Mouse (Mus musculus): ENCODE measurements at regions not wholly inside any gene's neighbourhood (a gene's known extent, or its start where the extent isn't known, plus 50 kb on each side); places are given as distances from the start of the nearest gene placed in this dataset.

DNA sequence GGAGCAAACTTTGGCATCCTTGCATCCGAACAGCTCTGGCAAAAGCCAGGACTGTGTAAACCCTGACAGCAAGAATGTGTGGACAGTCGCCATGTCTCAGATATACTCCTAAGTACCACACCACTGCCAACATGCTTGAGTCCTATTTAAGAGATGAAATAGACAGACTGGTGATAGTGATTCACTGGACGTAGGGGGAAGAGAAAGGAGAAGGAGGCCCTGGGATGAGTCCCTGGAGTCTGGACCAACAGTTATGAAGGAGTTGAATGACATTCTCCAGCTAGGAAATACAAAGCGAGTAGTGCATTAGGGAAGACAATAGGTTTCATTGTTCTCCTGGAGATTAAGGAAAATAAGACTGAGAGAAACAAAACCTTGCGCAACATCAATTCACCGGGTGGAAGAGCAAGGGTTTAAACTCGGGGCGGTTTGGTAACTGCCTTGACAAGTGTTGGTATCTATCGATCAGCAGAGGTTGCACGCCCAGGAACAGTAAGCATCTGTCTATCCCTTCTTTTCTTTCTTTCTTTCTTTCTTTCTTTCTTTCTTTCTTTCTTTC is 54.3 kb upstream of the Nrbf2 start:
- in situ Hi-C loops (cut with MboI, MseI), result no loop called here

DNA sequence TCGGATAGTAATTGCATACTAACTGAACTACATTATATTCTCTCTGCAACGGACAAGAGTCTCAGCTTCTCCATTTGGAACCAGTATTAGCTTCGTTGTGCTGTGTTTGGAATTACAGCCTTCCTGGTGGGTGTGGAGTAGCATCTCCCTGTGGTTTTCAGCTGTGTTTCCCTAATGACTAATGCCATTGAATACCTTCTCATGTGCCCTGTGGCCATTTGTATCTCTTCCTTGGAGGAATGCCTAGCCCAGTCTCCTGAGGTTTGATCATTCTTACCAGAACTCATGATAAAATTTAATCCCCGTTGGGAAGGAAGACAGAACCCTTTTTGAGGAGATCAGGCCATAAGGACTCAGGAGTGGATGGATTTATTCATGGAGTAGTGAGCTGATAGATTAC is 59.6 kb upstream of the Nrbf2 start:
- in situ Hi-C loops (cut with MboI, MseI), result no loop called here

DNA sequence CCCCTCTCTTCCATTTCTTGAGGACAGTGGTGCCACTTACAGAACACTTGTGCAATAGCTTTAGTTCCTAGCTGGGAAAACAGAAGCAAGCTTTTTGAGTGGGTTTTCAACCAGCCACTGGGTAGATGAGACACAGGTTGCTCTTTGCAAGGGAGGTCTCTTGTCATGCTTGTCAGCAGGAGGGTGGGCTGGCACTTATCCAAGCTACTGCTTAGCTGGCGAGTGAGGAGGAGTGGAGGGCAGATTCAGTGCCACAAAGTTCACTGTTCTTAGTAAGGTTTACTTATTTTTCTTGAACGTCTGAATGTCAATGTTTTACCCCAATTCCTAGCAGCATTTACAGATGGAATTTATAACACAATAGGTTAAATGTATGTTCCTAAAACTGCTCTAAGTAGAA is 65.9 kb upstream of the Nrbf2 start:
- in situ Hi-C loops (cut with MboI, MseI), result loop anchor here (10.0 kb wide), 1 partner anchor 1934 kb away; no protein-coding TSS in a partner anchor

DNA sequence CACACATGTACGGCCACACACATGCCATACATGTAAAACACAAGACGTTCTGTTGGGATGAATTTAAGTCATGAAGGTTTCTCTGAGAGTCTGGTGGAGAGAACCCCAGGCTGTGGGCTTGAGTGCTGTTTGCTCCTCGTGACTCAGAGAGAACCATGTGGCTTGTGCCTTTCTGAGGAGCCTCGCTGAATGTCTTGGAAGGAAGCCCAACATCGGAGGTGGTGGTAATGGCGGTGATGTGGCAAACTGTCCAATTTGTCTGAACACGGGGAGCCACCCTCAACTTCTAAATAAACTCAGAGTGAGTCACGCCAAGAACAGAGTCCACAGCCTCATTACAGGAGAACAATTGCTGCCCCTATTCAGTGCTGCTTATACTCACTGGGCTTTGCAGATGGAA is 75.7 kb upstream of the Nrbf2 start:
- in situ Hi-C loops (cut with MboI, MseI), result no loop called here

DNA sequence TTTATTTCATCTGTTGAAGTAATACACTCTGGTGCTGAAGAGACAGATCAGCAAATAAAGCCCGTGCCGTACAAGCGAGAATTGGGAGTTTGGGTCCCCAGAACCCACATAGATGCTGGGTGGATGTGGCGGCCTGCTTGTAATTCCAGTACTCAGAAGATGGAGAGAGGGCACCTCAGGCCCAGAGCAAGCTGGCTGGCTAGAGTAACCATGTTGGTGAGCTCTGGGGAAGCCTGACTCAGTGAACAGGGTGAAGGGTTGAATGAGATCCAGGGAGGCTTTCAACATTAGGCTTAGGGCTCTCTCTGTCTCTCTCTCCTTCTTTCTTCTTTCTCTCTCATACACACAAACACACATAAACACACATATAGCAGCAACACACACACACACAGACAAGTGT is 76.2 kb upstream of the Nrbf2 start:
- in situ Hi-C loops (cut with MboI, MseI), result no loop called here

DNA sequence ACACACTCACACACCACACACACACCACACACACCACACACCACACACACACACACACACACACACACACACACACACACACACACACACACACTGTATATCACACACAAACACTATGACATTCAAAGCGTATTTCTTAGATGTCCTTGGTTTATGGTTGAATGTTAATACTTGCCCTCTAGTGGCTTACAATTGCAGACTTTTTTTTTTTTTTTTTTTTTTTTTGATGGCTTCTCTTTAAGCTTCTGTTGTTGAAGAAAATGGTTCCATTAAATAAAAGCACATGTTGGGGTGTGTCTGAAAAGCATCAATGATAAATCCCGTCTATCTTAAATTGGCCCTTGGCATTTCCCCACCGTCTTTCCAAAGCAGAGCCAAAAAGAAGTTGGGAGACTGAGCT is 79.5 kb upstream of the Nrbf2 start:
- in situ Hi-C loops (cut with MboI, MseI), result no loop called here

DNA sequence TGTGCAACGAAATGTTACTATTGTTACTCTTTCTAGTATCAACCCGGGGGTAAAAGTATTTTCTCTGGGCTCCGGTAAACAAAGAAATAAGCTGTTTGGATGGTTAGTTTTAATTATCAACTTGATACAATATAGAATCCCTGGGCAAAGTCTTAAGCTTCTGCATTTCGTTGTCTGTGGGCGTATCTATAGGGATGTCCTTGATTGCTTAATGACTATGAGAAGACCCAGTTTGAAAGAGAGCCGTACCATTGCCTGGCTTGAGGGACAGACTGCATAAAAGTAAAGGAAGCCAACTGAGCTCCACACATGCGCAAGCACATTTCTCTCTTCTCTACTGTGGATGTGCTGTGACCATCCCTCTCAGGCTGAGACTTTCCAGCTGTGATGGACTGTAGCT is 80.1 kb upstream of the Nrbf2 start:
- in situ Hi-C loops (cut with MboI, MseI), result no loop called here

DNA sequence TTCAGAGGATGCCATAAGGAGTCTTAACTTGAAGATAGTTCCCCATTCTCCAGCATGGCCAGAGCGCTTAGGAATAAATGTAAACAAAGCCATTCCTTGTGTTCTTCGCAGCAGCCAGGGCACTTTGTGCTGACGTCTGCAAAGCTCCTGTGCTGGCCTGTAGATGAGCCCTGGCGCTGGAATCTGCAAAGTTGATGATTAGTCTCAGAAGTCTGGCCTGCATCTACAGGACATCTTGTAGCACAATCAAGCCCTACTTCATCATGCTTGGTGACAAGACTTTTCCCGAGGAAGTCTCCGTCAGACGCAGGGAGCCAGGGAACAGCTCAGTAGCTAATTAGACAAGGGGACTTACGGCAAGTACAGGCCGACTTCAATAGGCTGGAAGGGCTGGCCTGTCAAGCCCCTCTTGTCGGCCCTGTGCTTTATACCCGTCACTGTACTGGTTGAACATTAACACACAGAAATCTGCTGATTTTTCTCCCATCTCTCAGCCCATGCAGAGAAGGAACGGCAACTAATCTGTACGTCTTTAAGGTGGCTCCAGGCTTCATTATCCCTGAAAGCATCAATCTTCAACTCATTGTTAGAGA is 87.6 kb upstream of the Nrbf2 start:
- in situ Hi-C loops (cut with MboI, MseI), result no loop called here

DNA sequence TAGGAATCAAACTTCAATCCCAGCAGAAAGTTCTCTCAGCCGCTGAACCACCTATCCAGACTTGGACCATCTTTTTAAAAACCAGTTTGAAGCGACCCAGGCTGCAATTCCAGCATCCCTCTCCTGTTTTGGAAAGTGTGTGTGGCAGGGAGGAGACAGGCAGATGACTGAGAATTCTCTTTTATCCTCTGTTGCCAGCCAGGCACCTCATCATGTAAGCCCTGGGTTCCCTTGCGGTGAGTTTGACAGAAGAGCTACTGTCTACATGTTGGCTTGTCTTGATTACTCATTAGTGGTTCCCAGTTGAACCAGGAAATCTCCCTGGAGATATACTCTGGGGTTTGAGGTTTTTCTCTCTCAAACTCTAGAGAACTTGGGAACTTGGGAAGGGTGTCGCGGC is 91.5 kb upstream of the Nrbf2 start:
- in situ Hi-C loops (cut with MboI, MseI), result no loop called here

DNA sequence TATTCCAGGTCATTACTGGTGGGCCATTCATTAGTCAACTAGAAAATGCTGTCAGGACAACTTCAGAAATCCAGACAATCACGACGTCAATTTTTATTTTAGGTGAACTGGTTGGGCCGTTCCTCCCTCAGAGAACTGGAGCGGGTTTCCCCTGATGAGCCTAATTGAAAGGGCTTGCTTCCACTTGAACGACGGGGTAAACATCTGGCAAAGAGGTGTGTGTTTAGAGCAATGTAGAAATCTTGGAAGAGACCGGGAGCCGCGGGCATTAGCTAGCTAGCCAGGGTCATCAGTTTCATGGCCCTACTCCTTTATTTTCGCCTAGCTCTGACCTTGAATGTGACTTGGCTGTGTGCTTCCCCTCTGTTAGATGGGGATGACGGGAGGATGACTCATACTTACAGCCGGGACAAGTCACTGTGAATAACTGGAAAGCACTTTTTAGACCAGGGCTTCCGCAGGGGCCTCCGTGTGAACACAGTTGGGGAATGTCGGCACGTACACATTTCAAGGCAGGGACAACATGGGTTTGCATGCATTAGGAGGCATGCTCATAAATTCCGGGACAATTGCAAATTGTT is 92.6 kb upstream of the Nrbf2 start:
- in situ Hi-C loops (cut with MboI, MseI), result no loop called here

DNA sequence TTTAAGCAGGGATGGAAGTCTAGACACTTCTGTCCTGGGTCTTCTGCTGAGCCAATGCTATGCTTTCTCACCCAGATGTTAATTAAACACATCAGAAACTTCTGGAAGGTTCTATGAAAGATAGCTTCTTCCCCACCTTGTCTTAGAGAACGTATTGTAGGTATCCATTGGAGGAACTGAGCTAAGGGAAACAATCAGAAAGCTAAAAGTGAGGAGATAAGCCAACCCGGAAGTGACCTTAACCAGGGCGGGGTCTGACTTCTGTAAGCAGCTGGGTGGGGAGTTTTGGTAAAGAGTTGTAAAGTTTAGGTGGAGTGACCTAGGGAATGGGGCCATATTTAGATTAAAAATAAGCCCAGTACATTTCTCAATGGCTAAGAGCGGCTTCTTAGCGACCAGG is 95.1 kb upstream of the Nrbf2 start:
- in situ Hi-C loops (cut with MboI, MseI), result no loop called here

DNA sequence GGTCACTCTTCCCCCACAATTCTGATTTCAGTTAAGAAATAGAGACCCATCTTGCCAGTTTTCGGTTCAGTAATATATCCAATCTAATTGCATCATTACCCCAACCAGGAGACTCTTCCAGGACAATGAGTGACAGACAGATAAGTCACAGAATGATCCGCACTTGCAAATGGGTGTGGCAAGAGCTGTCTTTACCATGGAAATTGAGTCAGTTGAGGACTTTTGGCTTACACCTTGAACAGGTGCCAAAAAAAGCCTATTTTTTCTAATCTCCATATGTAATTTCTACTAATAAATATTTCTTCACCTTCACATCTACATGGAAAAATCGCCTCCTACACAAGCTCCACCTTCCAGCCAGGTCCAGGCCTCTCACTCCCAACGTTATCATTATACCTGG is 98.2 kb upstream of the Nrbf2 start:
- in situ Hi-C loops (cut with MboI, MseI), result no loop called here

DNA sequence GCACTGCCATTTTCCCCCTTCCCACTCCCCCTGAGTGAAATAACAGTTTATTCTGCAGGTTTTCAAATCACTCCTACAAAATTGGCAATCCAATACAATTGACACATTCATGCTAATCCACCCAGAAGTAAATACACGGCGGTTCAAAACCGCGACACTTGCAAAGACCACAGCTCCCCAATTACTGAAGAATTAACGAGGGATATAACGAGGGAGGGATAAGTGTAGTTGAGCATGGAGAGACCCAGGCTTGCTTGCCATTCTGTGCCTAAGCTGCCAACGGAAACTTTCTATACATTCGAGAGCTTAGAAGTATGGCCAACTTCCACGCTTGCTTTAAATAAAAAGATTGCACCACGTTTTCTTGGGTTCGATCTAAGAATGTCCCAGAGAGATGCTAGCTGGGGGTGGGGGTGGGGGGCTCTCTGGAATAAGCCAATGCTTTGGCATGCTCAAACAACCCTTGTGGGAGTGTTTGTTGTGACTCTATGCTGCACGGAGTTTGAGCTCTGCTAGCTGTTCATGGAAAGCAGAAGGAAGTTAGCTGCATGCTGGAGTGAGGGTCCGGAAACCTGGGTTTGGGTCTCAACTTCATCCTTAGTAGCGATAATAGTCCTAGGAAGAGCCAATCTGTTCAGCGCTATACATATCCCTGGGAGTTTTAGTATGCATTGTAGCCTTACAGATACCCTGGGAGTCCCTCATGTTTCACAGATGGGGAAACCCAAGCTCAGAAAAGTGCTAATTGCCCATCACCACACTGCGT is 98.9 kb upstream of the Nrbf2 start:
- in situ Hi-C loops (cut with MboI, MseI), result no loop called here

DNA sequence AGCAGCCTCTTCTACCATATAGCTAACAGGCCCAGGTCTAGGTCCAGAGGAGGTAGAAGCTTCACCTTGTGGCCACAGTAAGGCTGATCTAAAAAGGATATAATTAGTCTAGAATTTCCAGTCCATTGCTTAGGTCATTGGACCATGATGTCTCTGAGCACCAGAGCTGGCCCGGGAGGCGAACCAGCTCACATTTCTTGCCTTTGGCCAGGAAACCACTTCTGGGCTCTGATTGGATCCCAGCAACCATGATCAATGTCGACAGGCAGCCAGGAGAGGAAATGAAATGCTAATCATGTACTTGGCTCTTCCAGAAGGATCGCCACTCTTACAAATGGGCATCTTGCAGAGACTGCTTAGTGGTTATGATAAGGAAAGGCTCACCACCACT is 99.5 kb upstream of the Nrbf2 start:
- in situ Hi-C loops (cut with MboI, MseI), result no loop called here

DNA sequence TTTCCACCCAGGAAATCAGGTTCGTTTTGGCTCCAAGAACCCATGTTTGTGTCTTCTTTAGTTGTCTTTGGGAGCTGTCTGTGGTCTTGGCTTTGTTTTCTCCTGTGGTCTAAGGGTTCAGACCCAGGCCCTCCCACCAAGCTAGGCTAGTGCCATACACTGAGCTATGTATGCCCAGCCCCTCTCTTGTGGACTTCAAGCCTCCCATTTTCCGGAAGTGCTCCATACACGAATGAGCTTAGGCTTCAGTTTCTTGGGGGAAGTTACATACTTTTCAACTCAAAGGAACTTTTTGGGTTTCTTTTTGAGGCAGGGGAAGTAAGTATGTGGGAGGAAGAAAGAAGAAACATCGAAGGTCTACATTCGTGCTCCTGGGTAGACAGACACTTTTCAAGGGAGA is 100.9 kb upstream of the Nrbf2 start:
- in situ Hi-C loops (cut with MboI, MseI), result no loop called here

DNA sequence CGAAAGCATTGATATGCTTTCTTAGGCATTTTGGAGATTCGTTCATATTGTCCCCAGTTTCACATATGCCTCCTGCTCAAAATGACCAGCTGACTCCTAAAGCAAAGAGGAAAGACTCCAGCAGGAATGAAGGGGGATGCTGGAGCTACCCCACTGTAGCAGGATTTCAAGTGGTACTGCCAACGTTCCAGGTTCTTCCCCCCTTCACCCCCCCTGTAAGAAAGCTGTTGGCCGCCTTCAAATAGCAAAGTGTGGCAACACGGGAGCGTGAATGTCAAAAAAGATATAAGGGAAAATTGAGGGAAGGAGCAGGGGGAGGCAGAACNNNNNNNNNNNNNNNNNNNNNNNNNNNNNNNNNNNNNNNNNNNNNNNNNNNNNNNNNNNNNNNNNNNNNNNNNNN is 103.7 kb upstream of the Nrbf2 start:
- in situ Hi-C loops (cut with MboI, MseI), result no loop called here

DNA sequence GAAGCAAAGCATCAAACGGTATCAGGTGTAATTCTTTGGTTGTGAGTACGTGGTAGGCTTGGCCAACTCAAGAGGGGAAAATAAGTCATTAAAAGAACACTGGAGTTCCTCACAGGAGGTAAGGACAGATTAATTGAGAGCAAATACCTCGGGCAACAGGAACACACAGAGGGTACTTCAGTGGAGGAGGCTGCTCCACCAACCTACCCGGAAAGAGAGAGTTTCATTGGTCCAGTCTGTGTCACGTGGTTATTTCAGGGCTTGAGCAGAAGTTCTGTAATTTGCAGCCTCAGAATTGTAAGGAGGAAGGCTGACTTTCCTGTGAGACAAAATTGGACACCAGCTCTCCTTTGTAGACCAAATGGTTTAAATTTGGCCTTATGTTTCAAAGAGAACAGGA is 115.3 kb upstream of the Nrbf2 start:
- in situ Hi-C loops (cut with MboI, MseI), result no loop called here

DNA sequence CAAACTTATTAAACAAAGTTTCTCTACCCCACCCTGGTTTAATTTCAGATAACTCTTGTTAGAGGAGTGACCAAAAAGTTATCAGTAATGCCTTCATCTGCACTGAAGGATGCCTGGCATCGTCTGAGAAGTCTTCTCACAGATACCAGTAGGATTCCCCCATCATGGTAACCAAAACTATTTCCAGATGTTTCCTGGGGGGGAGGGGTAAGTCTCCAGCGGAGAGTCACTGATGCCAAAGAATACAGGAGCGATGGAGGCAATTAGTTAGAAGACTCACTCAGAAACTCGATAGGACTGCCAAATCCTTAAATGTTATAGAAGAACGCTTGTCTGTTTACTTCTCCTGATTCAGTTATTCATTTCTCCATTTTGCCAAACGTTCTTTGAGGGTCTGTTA is 116.3 kb upstream of the Nrbf2 start:
- in situ Hi-C loops (cut with MboI, MseI), result no loop called here

DNA sequence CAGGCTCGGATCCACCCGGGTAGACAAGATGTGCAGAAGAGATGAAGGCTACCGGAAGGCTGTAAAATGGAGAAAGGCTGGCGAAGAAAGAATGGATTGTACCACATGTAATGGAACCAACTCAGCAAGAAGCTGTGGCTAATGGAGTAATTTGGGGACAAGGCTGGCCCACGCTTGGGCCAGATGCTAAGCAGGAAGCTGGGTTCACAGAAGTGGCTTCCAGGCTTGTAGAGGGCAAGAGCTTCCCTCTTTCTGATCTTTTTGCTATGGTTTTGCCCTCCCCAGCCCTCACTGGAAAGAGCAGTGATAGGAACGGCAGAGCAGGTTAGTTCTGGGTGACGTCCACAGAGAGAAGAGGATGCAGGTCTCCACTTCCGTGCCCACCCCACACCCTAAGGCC is 117.7 kb upstream of the Egr2 start:
- in situ Hi-C loops (cut with MboI, MseI), result loop anchor here (5.0 kb wide), 1 partner anchor 105 kb away; no protein-coding TSS in a partner anchor

DNA sequence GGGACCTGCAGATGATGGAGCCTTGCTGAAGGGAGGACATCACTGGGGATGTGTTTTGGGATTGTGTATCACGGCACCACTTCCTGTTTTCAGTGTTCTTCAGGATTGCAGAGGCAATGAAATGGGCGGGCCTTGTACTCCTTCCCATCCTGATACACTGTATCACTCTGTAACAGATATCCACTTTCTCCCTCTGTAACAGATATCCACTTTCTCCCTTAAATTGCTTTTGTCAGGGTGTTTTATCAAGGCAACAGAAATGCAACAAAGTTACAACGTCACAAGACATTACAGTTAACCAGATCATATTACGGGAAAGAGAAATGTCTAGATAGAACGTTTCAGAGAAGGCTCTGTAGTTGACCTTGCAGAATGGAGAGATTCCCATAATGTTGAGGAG is 114.5 kb upstream of the Egr2 start:
- in situ Hi-C loops (cut with MboI, MseI), result no loop called here

DNA sequence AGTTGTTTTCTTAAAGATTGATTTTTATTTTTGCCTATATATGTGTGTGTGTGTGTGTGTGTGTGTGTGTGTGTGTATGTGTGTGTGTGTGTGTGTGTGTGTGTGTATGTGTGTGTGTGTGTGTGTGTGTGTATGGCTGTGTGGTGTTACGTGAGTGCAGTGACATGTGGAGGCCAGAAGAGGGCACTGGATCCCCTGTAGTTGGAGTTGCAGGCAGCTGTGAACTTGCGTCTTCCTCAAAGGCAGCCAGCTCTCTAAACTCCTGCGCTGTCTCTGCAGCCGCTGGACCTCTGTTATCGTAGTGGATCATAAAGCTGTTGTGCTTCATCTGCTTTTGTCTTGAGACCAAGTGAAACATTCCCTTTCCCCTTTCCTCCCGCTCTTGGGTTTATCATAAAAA is 109.9 kb upstream of the Egr2 start:
- in situ Hi-C loops (cut with MboI, MseI), result loop anchor here (25.0 kb wide), 1 partner anchor 1487 kb away; no protein-coding TSS in a partner anchor

DNA sequence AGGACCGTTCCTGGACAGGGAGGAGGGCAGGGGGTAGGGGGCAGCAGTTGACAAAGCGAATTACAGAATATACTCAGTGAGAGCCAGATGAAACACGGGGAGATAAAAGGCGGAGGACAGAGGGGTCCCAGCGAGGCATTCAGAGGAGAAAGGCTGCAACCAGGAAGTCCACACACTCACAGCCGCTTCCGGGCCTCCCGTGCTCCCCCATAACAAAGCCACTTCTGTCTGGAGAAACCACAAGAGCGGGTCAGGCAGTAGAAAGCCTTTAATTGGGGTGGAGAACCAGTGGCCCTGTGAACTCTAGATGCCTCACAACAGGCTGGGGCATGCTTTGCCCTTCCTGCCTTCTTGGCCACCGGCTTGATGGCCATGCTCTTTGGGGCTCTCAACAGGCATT is 108.1 kb upstream of the Egr2 start:
- in situ Hi-C loops (cut with MboI, MseI), result loop anchor here (25.0 kb wide), 1 partner anchor 1485 kb away; no protein-coding TSS in a partner anchor

DNA sequence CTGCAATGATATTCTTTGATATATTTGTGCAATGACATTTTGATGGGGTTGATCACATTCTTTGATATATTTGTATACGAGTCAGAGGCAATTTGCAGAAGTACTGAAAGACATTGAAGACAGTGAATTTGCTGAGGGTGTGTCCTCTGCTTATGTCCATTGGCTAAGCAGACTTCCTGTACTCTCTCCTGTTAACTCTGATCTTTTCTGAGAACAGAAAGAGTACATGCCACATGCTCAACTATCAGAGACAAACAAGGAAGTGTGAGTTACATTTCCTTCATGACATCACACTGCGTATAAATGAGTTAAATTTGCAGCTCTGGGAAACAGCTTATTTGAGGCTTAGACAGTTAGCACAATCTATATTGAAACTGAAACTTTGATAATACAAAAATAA is 104.5 kb upstream of the Egr2 start:
- in situ Hi-C loops (cut with MboI, MseI), result loop anchor here (25.0 kb wide), 1 partner anchor 1481 kb away; no protein-coding TSS in a partner anchor

All from T-helper 1 cell (primary cell).